Mouse (Mus musculus) embryonic fibroblast, embryonic 13.5 days (primary cell): ENCODE data around the gene Lamc2. TPM values are rescaled to one million over a fixed set of nuclear protein-coding genes. Genes with fewer than 3 reads are reported as not detected.

ENCODE experiments used
- H3K27ac ChIP-seq: 2 replicates; pipeline ENCODE4 v1.5.1; 2012; ENCODE audit warnings: low read length, control low read depth, inconsistent platforms; ENCODE audit not compliant: insufficient read depth
- H3K4me1 ChIP-seq: 2 replicates; pipeline ENCODE4 v1.6.1; 2011; ENCODE audit warnings: low read length; ENCODE audit not compliant: control insufficient read depth, insufficient read depth
- H3K4me3 ChIP-seq: 2 replicates; pipeline ENCODE4 v1.5.1; 2011; ENCODE audit warnings: mild to moderate bottlenecking, control low read depth, low read length; ENCODE audit not compliant: insufficient read depth
- CTCF ChIP-seq: IDR thresholded peaks from 2 replicates; pipeline ENCODE4 v1.5.1; 2011; ENCODE audit warnings: mild to moderate bottlenecking, control low read depth, low read length, moderate library complexity, borderline replicate concordance; ENCODE audit not compliant: insufficient read depth
- POLR2A ChIP-seq: IDR thresholded peaks from 2 replicates; pipeline ENCODE4 v1.6.1; 2011; ENCODE audit warnings: low read depth, mild to moderate bottlenecking, control low read depth, low read length, moderate library complexity
- polyA plus RNA-seq: library from polyadenylated mRNA; stranded (reverse); fragments of >200 nt; gene quantifications from 2 replicates; pipeline ENCODE4 v1.2.4, GENCODE M21; 2011; ENCODE audit warnings: low read depth; ENCODE audit not compliant: missing spikeins, insufficient read length

The Lamc2 gene
- polyA plus RNA-seq, 1 experiment: 3.3 TPM

DNA sequence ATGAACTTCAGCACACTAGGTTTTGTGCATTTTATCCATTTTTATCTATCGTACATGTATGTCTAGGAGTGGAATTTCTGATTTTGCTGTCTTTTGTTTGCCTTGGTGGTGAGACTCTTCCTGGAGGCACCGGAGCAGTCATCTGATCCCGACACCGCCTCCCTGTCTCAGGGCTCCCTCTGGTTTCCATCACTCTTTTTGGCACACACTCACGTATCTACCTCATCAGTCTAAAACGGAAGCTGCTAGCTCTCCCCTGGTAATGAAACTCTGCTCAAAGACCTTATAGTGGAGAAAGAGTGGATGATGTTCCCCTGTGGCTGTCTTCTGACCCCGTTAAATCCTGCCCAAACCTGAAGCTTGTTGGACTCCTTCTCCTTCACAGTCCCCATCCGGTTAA is 30.9 kb downstream of the Lamc2 start:
- no peak for TF ChIP-seq CTCF
- TF ChIP-seq POLR2A: no peak

DNA sequence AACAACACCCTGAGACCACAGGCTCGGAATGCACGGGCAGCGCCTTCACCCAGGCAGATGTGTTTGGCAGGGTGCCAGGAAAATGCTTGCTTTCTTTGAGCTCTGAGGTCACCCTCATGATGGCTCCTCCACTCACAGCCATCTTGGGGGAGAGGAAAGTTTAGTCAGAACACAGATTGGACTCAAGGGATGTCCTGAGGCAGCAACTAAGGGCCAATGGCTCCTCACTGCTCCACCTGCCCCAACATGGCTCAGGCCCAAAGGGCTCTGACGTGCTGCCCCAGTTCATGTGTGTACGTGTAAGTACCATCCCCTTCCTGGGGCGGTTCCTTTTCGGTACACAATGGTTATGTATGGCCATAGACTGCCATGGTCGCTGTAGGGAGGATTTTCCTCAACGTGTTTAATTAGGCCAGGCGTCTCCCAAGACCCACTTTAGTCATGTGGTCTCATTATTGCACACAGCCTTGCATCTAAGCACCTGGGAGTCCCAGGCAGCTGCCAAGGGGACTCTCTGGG is 32.6 kb downstream of the Lamc2 start:
- TF ChIP-seq CTCF (no peak), POLR2A (no peak)
- Histone ChIP-seq H3K4me1 (peaks cover 3% of the 10 kb centered on the region; the same call in 1 of the 2 replicates), H3K27ac (no peak overlapping the region), H3K4me3 (no peak overlapping the region)

More for the DNA sequence above, 30.9 kb downstream of the Lamc2 start:
- Histone ChIP-seq H3K4me3 (no peak overlapping the region), H3K27ac (no peak overlapping the region), H3K4me1 (peaks cover 3% of the 10 kb centered on the region; the same call in 1 of the 2 replicates)

- Histone ChIP-seq H3K4me3 (no peak overlapping the region), H3K4me1 (peaks cover 3% of the 10 kb centered on the region; the same call in 1 of the 2 replicates), H3K27ac (no peak overlapping the region)
- TF ChIP-seq CTCF (no peak), POLR2A (no peak)
These were observed 33.7 kb downstream of the Lamc2 start for GRCm38 (mm10) chr1:153152594-153152993.

- H3K4me3 ChIP-seq: no peak overlapping the region
- no peak overlapping the region for H3K27ac ChIP-seq
- H3K4me1 ChIP-seq: no peaks in the 10 kb centered on the region
- TF ChIP-seq POLR2A (no peak), CTCF (no peak)
These were observed 40.5 kb downstream of the Lamc2 start for GRCm38 (mm10) chr1:153145791-153146190.

- H3K27ac ChIP-seq: no peak overlapping the region
- TF ChIP-seq POLR2A: no peak
- no peak for TF ChIP-seq CTCF
These were observed 42.2 kb downstream of the Lamc2 start for GRCm38 (mm10) chr1:153144021-153144420.

GRCm38 (mm10) chr1:153140747-153141228 is 45.5 kb downstream of the Lamc2 start:
- Histone ChIP-seq H3K27ac (no peak overlapping the region), H3K4me3 (no peak overlapping the region)

More at GRCm38 (mm10) chr1:153144021-153144420, 42.2 kb downstream of the Lamc2 start:
- no peaks in the 10 kb centered on the region for H3K4me1 ChIP-seq
- H3K4me3 ChIP-seq: no peak overlapping the region

GRCm38 (mm10) chr1:153140265-153140664 is 46.0 kb downstream of the Lamc2 start:
- TF ChIP-seq CTCF (no peak), POLR2A (no peak)
- Histone ChIP-seq H3K4me3 (no peak overlapping the region), H3K4me1 (no peaks in the 10 kb centered on the region), H3K27ac (no peak overlapping the region)

More at GRCm38 (mm10) chr1:153140747-153141228, 45.5 kb downstream of the Lamc2 start:
- no peaks in the 10 kb centered on the region for H3K4me1 ChIP-seq
- TF ChIP-seq CTCF (no peak), POLR2A (no peak)

DNA sequence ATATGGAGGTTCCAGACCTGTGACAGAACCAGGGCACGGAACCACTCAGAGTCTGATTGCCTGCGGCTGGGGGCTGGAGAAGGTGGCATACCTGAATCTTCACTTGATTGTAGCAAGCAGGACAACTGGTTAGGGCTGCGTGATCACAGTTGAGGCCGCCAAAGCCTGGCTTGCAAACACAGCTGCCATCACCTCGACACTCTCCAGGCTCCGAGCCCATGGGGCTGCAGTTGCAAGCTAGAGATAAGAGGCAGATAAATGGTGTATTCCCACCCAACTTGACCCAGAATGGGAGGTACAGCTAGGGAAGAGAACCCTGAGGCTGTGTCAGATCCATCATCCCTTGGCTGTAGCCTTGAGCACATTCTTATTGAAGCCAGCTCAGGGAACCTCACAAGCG is 46.6 kb downstream of the Lamc2 start:
- Histone ChIP-seq H3K27ac (no peak overlapping the region), H3K4me1 (no peaks in the 10 kb centered on the region), H3K4me3 (no peak overlapping the region)
- TF ChIP-seq POLR2A (no peak), CTCF (no peak)

GRCm38 (mm10) chr1:153138486-153138885 is 47.8 kb downstream of the Lamc2 start:
- H3K4me3 ChIP-seq: no peak overlapping the region
- no peak for TF ChIP-seq POLR2A
- TF ChIP-seq CTCF: no peak
- H3K4me1 ChIP-seq: peaks cover 6% of the 10 kb centered on the region
- no peak overlapping the region for H3K27ac ChIP-seq

- TF ChIP-seq CTCF: no peak
- no peak for TF ChIP-seq POLR2A
- H3K4me1 ChIP-seq: peaks cover 6% of the 10 kb centered on the region
- no peak overlapping the region for H3K4me3 ChIP-seq
- H3K27ac ChIP-seq: no peak overlapping the region
These were observed 49.6 kb downstream of the Lamc2 start for GRCm38 (mm10) chr1:153136647-153137046.
